Mouse (Mus musculus) kidney, adult 2 months (tissue): ENCODE results near the gene C1ra.
"Not testable (repeated sequence)": the region's sequence is repeated elsewhere in the genome, so short reads cannot be mapped to it uniquely, and the experiment has no call there.

ENCODE experiments used
- CTCF ChIP-seq: fragments of 200-500 bp; conservative IDR thresholded peaks from 2 replicates; pipeline ENCODE4 v1.5.1; 2011; ENCODE audit warnings: low read depth, mild to moderate bottlenecking, control low read depth, low read length, moderate library complexity, mixed read lengths; ENCODE audit not compliant: insufficient read depth, insufficient read length
- POLR2A ChIP-seq: fragments of 200-500 bp; IDR thresholded peaks from one replicate; pipeline ENCODE4 v1.6.1; 2011; ENCODE audit warnings: low read depth, low read length, control low read depth

DNA sequence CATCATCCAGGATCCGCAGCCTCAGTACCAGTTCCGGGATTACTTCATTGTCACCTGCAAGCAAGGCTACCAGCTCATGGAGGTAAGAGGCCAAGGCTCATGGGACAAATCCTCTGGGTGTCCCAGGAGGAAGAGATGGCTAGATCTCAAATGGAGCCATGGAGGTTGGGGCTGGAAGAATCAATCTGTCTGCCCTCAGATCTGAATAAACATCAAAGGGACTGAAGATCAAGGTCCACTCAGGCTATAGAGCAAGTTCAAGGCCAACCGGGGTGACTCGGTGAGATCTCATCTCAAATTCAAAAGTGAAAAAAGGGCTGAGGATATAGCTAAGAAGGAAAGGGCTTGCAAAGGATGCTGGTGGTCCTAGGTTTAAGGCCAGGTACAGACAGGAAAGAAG, 5.5 kb downstream of the C1ra start:
- TF ChIP-seq POLR2A, CTCF: not testable (repeated sequence)
